Mouse (Mus musculus): ENCODE measurements around the gene Slmap. TPM values are rescaled to one million over a fixed set of nuclear protein-coding genes. Genes with fewer than 3 reads are reported as not detected.

Slmap gene
- polyA plus RNA-seq, 1 experiment from 2014 or later: 19.1 TPM

DNA sequence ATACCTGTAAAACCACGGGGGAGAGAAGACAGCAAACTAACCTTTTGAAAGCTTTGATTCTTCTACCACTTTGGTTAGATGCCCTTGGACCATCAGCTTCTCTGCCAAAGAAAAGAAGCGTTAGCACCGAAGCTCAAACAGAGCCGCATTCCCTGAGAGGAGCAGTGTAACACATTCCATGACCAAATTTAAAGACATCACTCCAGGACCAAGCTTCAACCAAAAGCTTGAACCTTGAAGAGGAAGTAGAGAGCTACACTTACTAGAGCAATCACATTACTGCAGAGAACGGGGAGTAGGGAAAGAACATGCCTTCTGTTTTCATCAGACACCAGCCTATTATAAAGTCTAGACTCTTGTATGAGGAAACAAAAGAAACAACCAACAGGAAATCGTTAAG, 92.2 kb downstream of the Slmap start:
- H3K36me3 ChIP-seq (ENCODE audit: control insufficient read depth, insufficient read depth, low read length): 0 out of 2 replicates have a peak, but pooled peaks cover 5% of the 10 kb centered on the region
- no peak overlapping the region for H3K27ac ChIP-seq (replicated peaks; ENCODE audit: low read depth, low read length)
- no peak for ATAC-seq (ENCODE audit: low FRiP score, low TSS enrichment)
- 91% methylated on average over 6 of the region's 6 CpGs for WGBS
- no peaks in the 10 kb centered on the region for H3K27me3 ChIP-seq (ENCODE audit: control insufficient read depth, insufficient read depth, low read length)
- no peaks in the 10 kb centered on the region for H3K9me3 ChIP-seq (ENCODE audit: control insufficient read depth, low read length)
- no peak overlapping the region for H3K9ac ChIP-seq (replicated peaks; ENCODE audit: low read length)
- H3K4me3 ChIP-seq (replicated peaks; ENCODE audit: low read depth, low read length): no peak overlapping the region
- no peaks in the 10 kb centered on the region for H3K4me1 ChIP-seq (ENCODE audit: control insufficient read depth, insufficient read depth, low read length)
- no peak overlapping the region for H3K4me2 ChIP-seq (ENCODE audit: low read length)
- DNase-seq: no peak

DNA sequence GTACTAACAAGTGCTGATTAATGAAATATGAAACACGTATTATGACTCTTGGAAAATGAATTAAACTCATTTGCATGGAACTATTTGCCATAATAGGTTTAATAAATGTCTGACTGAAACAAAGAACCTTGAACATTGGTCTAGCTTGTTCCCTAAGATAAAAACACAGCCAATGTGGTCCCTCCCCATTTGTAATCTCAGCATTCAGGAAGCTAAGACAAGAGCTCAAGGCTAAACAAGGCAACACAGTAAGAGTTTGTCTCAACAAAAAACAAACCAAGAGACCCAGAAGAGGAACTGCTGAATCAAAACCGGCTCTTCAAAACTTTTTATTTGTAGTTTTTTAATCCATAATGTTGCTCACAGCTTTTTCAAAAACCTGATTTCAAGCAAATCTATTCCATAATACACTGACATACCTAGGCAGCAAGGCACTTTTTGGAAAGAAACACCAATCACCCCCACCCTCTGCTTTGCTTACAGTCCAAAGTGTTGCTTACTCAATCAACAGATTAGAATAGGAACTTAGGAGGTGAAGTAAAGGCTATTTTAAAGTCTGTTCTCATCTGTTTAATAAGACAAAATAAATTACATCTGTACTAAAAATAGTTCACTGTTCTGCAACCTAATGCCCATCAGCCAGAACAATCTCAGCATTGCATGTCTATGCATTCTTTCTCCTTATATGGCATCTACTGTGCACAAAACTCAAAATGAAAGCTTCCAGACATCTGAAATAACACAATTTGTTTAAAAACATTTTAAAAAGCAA, 93.5 kb downstream of the Slmap start:
- H3K9ac ChIP-seq (replicated peaks; ENCODE audit: low read length): no peak overlapping the region
- H3K4me3 ChIP-seq (replicated peaks; ENCODE audit: low read depth, low read length): no peak overlapping the region
- 0 out of 2 replicates have a peak, but pooled peaks cover 5% of the 10 kb centered on the region for H3K36me3 ChIP-seq (ENCODE audit: control insufficient read depth, insufficient read depth, low read length)
- 90% methylated on average over 2 of the region's 2 CpGs for WGBS
- DNase-seq (no peak), ATAC-seq (ENCODE audit: low FRiP score, low TSS enrichment) (no peak)
- no peaks in the 10 kb centered on the region for H3K4me1 ChIP-seq (ENCODE audit: control insufficient read depth, insufficient read depth, low read length)
- no peaks in the 10 kb centered on the region for H3K9me3 ChIP-seq (ENCODE audit: control insufficient read depth, low read length)
- no peaks in the 10 kb centered on the region for H3K27me3 ChIP-seq (ENCODE audit: control insufficient read depth, insufficient read depth, low read length)
- H3K4me2 ChIP-seq (ENCODE audit: low read length): no peak overlapping the region
- H3K27ac ChIP-seq (replicated peaks; ENCODE audit: low read depth, low read length): no peak overlapping the region

DNA sequence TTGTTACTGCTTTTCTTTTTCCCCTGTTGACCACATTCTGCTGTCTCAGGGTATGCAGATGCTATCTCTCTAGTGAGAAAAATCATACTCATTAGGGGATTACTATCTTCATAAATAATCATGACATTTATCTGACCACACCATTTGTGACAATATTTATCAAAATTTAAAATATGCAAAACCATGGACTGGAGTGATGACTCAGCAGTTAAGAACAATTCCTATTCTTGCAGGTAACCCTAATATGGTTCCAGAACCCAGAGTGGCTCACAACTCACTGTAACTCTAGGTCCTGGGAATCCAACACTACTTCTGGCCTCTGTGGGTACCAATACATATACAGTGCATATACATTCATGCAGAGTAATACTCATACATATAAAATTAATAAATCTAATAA, 94.7 kb downstream of the Slmap start:
- no peak overlapping the region for H3K4me2 ChIP-seq (ENCODE audit: low read length)
- no peak overlapping the region for H3K9ac ChIP-seq (replicated peaks; ENCODE audit: low read length)
- no peak for ATAC-seq (ENCODE audit: low FRiP score, low TSS enrichment)
- no peaks in the 10 kb centered on the region for H3K27me3 ChIP-seq (ENCODE audit: control insufficient read depth, insufficient read depth, low read length)
- H3K27ac ChIP-seq (replicated peaks; ENCODE audit: low read depth, low read length): no peak overlapping the region
- no peak for DNase-seq
- no peak overlapping the region for H3K4me3 ChIP-seq (replicated peaks; ENCODE audit: low read depth, low read length)
- H3K9me3 ChIP-seq (ENCODE audit: control insufficient read depth, low read length): no peaks in the 10 kb centered on the region
- no peaks in the 10 kb centered on the region for H3K4me1 ChIP-seq (ENCODE audit: control insufficient read depth, insufficient read depth, low read length)
- peaks cover 5% of the 10 kb centered on the region; the same call in 1 of the 2 replicates for H3K36me3 ChIP-seq (ENCODE audit: control insufficient read depth, insufficient read depth, low read length)

DNA sequence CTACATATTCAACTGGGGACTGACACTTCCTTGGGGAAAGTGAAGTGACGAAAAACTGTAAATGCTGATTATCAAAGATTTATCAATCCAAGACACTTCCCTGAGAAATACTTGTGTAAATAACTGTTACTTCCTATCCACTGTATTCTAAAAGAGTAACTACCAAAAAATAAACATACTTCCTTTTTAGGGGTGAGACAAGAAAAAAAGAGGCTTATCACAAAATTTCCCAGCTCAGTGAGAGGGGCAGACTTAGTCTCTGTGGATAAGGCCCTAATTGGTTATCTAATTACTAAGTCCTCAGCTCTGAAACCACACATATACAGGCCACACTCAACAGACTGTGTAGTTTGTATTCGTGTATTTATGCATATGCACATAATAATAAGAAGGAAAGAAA, 97.0 kb downstream of the Slmap start:
- ATAC-seq (ENCODE audit: low FRiP score, low TSS enrichment): no peak
- Histone ChIP-seq H3K9me3 (ENCODE audit: control insufficient read depth, low read length) (no peaks in the 10 kb centered on the region), H3K4me2 (ENCODE audit: low read length) (no peak overlapping the region), H3K9ac (replicated peaks; ENCODE audit: low read length) (no peak overlapping the region), H3K4me3 (replicated peaks; ENCODE audit: low read depth, low read length) (no peak overlapping the region), H3K36me3 (ENCODE audit: control insufficient read depth, insufficient read depth, low read length) (peaks cover 9% of the 10 kb centered on the region; the same call in 1 of the 2 replicates), H3K27ac (replicated peaks; ENCODE audit: low read depth, low read length) (no peak overlapping the region), H3K27me3 (ENCODE audit: control insufficient read depth, insufficient read depth, low read length) (no peaks in the 10 kb centered on the region), H3K4me1 (ENCODE audit: control insufficient read depth, insufficient read depth, low read length) (no peaks in the 10 kb centered on the region)
- WGBS: 92% methylated on average over 2 of the region's 2 CpGs
- DNase-seq: no peak

DNA sequence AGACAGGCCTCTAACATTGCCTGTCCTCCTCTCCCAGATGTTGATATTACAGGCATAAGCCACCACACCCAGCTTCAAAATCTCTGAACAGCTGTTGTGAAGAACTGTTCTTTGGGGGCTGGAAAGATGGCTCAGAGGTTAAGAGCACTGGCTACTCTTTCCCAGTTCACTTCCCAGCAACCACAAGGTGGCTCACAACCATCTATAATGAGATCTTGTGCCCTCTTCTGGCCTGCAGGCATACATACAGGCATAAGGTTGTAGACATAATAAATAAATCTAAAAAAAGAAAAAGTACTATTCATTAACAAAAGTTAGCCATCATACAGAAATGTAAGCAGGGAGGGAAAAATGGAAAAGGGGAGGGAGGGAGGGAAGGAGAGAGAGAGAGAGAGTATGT, 98.4 kb downstream of the Slmap start:
- no peak for DNase-seq

DNA sequence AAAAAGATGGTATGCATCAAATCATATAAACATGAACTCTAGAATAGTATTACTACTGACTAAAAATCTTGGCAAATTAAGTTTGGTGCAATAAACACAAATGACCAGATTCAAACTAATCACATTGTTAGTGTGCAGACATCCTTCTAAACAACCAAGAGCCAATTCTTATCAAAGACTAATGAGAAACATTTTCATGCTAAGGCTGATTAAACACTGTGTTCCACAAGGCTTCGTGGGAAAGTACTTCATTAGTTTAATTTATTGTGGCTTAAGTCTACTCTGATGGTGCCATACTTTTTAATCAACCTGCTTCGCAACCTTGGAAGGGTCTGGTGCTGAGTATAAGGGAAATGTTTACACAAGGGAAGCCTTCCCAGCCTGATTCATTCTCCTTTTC, 102.4 kb downstream of the Slmap start:
- DNase-seq (no peak), ATAC-seq (ENCODE audit: low FRiP score, low TSS enrichment) (no peak)
- no peaks in the 10 kb centered on the region for H3K9me3 ChIP-seq (ENCODE audit: control insufficient read depth, low read length)
- no peak overlapping the region for H3K9ac ChIP-seq (replicated peaks; ENCODE audit: low read length)
- no peaks in the 10 kb centered on the region for H3K4me1 ChIP-seq (ENCODE audit: control insufficient read depth, insufficient read depth, low read length)
- peaks cover 9% of the 10 kb centered on the region for H3K36me3 ChIP-seq (ENCODE audit: control insufficient read depth, insufficient read depth, low read length)
- no peaks in the 10 kb centered on the region for H3K27me3 ChIP-seq (ENCODE audit: control insufficient read depth, insufficient read depth, low read length)
- 70% methylated on average over 2 of the region's 2 CpGs for WGBS
- H3K4me3 ChIP-seq (replicated peaks; ENCODE audit: low read depth, low read length): no peak overlapping the region
- no peak overlapping the region for H3K4me2 ChIP-seq (ENCODE audit: low read length)
- no peak overlapping the region for H3K27ac ChIP-seq (replicated peaks; ENCODE audit: low read depth, low read length)

More for the DNA sequence above, 98.4 kb downstream of the Slmap start:
- peaks cover 9% of the 10 kb centered on the region; the same call in 1 of the 2 replicates for H3K36me3 ChIP-seq (ENCODE audit: control insufficient read depth, insufficient read depth, low read length)
- H3K4me3 ChIP-seq (replicated peaks; ENCODE audit: low read depth, low read length): no peak overlapping the region
- ATAC-seq (ENCODE audit: low FRiP score, low TSS enrichment): no peak
- no peak overlapping the region for H3K4me2 ChIP-seq (ENCODE audit: low read length)
- H3K4me1 ChIP-seq (ENCODE audit: control insufficient read depth, insufficient read depth, low read length): no peaks in the 10 kb centered on the region
- no peaks in the 10 kb centered on the region for H3K27me3 ChIP-seq (ENCODE audit: control insufficient read depth, insufficient read depth, low read length)
- no peak overlapping the region for H3K9ac ChIP-seq (replicated peaks; ENCODE audit: low read length)
- no peak overlapping the region for H3K27ac ChIP-seq (replicated peaks; ENCODE audit: low read depth, low read length)
- H3K9me3 ChIP-seq (ENCODE audit: control insufficient read depth, low read length): no peaks in the 10 kb centered on the region

DNA sequence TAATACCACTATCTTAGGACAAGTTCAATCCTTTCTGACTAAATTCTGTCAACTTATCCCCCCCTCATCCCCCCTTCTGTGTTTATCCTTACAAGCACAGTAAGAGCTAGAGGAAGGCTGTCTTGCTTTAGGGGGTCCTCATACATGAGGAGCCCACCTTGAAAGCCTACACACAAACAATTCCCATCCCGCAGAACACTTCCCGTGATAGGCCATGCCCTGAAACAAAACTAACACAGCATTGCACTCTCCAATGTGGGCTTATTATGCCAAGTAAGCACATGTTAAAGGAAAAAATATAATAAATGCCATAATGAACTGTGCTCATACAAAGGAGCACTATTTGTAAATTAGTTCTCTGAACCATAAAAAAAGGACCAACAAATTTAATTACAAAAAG, 102.8 kb downstream of the Slmap start:
- no peak overlapping the region for H3K27ac ChIP-seq (replicated peaks; ENCODE audit: low read depth, low read length)
- no peaks in the 10 kb centered on the region for H3K9me3 ChIP-seq (ENCODE audit: control insufficient read depth, low read length)
- H3K9ac ChIP-seq (replicated peaks; ENCODE audit: low read length): no peak overlapping the region
- H3K4me2 ChIP-seq (ENCODE audit: low read length): no peak overlapping the region
- no peaks in the 10 kb centered on the region for H3K27me3 ChIP-seq (ENCODE audit: control insufficient read depth, insufficient read depth, low read length)
- H3K36me3 ChIP-seq (ENCODE audit: control insufficient read depth, insufficient read depth, low read length): peaks cover 13% of the 10 kb centered on the region
- WGBS: 87% methylated on average over 2 of the region's 2 CpGs
- H3K4me1 ChIP-seq (ENCODE audit: control insufficient read depth, insufficient read depth, low read length): no peaks in the 10 kb centered on the region
- ATAC-seq (ENCODE audit: low FRiP score, low TSS enrichment): no peak
- no peak for DNase-seq
- no peak overlapping the region for H3K4me3 ChIP-seq (replicated peaks; ENCODE audit: low read depth, low read length)

DNA sequence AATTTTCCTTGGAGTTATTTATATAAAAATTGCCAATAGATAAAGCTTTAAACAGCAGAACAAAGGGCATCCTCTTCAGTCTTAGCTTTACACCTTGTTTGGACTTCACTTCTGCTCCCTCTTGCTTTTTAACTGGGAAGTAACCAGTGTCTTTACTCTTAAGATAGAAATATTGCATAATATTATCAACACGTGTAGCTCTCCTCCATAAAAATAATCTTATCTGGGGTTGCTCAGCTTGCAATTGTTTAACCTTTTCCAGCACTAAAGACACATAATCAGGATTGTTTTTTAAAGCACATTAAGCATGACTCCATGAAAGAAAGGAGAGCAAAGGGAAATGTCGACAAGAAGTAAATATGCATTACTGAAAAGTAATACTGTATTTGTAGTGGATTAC, 114.5 kb downstream of the Slmap start:
- H3K4me1 ChIP-seq (ENCODE audit: control insufficient read depth, insufficient read depth, low read length): no peaks in the 10 kb centered on the region
- no peak overlapping the region for H3K9ac ChIP-seq (replicated peaks; ENCODE audit: low read length)
- ATAC-seq (ENCODE audit: low FRiP score, low TSS enrichment): no peak
- H3K4me2 ChIP-seq (ENCODE audit: low read length): no peak overlapping the region
- WGBS: 67% methylated on average over 2 of the region's 2 CpGs
- H3K27me3 ChIP-seq (ENCODE audit: control insufficient read depth, insufficient read depth, low read length): no peaks in the 10 kb centered on the region
- DNase-seq: no peak
- H3K9me3 ChIP-seq (ENCODE audit: control insufficient read depth, low read length): no peaks in the 10 kb centered on the region
- no peak overlapping the region for H3K4me3 ChIP-seq (replicated peaks; ENCODE audit: low read depth, low read length)
- peaks cover 41% of the 10 kb centered on the region for H3K36me3 ChIP-seq (ENCODE audit: control insufficient read depth, insufficient read depth, low read length)
- no peak overlapping the region for H3K27ac ChIP-seq (replicated peaks; ENCODE audit: low read depth, low read length)

DNA sequence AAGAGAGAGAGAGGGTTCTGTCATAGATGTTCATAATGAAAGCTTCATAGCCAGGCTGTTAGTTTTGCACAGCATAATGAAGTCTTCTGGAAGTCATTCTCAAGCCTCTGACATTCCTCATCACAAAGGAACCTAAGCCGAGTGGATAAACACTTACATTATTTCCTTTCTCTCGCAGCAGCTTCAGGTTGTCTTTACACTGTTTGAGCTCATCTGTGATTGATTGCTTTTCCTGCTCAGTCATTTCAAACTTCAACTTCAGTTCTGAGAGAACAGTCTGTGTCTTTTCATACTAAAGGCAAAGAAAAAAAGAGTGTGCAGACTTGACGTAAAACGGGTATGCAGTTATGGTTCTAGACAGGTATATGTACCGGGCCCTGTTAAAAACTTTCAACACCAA, 116.8 kb downstream of the Slmap start:
- no peak overlapping the region for H3K9ac ChIP-seq (replicated peaks; ENCODE audit: low read length)

More for the DNA sequence above, 116.8 kb downstream of the Slmap start:
- peaks cover 32% of the 10 kb centered on the region for H3K36me3 ChIP-seq (ENCODE audit: control insufficient read depth, insufficient read depth, low read length)
- DNase-seq: no peak
- no peaks in the 10 kb centered on the region for H3K27me3 ChIP-seq (ENCODE audit: control insufficient read depth, insufficient read depth, low read length)
- H3K4me2 ChIP-seq (ENCODE audit: low read length): no peak overlapping the region
- no peaks in the 10 kb centered on the region for H3K4me1 ChIP-seq (ENCODE audit: control insufficient read depth, insufficient read depth, low read length)
- WGBS: 86% methylated on average over 5 of the region's 5 CpGs
- H3K4me3 ChIP-seq (replicated peaks; ENCODE audit: low read depth, low read length): no peak overlapping the region
- H3K27ac ChIP-seq (replicated peaks; ENCODE audit: low read depth, low read length): no peak overlapping the region
- no peaks in the 10 kb centered on the region for H3K9me3 ChIP-seq (ENCODE audit: control insufficient read depth, low read length)
- no peak for ATAC-seq (ENCODE audit: low FRiP score, low TSS enrichment)
